18 mouse cellular contexts compared by ENCODE assay signal in the genomic region with DNA sequence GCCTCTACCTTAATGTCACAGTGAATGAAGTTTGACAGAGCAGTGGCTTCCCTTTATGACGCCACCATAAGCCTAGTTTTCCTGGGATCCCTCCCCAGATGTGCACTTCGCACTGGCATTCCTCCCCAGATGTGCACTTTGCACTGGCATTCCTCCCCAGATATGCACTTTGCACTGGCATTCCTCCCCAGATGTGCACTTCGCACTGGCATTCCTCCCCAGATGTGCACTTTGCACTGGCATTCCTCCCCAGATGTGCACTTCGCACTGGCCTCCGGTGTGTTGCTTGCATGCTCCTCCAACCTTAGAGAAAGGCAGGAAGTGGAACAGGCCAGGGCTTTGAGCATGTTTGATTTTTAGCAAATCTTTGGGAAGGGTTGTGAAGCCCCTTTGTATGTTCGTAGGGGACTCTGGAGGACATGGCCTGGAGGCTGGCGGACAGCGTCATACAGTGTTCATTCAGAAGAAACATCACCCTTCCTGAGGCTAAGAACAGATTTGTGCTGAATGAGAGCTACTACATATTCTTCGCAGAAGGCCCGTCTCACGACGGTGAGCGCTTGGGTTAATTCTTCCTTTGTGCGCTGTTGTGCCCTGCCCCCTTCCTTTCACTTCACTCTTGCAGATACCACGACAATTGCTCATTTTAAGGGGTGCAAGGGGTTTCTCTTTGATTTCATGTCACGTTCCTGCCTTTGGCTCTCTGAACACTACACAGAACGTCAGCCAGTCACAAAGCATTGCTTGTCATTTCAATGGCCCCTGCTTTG. TPM values are rescaled to one million over a fixed set of nuclear protein-coding genes. Genes with fewer than 3 reads are reported as not detected.
DNase-seq lines count a peak whose midpoint lies in the region; ATAC-seq lines count a peak whose summit lies in the region.
"Had no signal": no experiment of that assay in that cellular context is flagged by ENCODE, and none has a peak within 500 bp of the region (broad histone marks: within the 10 kb centered on the region; RNA-seq: fewer than 3 reads in every experiment).

No protein-coding gene starts in this region.

- no peak overlapping the region for H3K9ac ChIP-seq in forebrain, embryonic 11.5 days (ENCODE audit: low read length)
- no peak overlapping the region for H3K9ac ChIP-seq in midbrain, embryonic 16.5 days (ENCODE audit: low read depth, low read length)
- H3K9ac ChIP-seq: stomach, embryonic 15.5 days had no signal

- H3K4me2 ChIP-seq in forebrain, embryonic 11.5 days (ENCODE audit: low read depth, low read length, severe bottlenecking): no peak overlapping the region
- H3K4me2 ChIP-seq in midbrain, embryonic 16.5 days (ENCODE audit: low read length): peak overlapping the region; percentile 19; the same call in 1 of the 2 replicates
- H3K4me2 ChIP-seq: stomach, embryonic 15.5 days had no signal

- no peaks in the 10 kb centered on the region for H3K27me3 ChIP-seq in forebrain, embryonic 11.5 days (ENCODE audit: control insufficient read depth, insufficient read depth, low read length)
- no peaks in the 10 kb centered on the region for H3K27me3 ChIP-seq in forebrain, embryonic 10.5 days (ENCODE audit: poor library complexity, severe bottlenecking)
- no peaks in the 10 kb centered on the region for H3K27me3 ChIP-seq in hindbrain, embryonic 10.5 days (ENCODE audit: insufficient read depth, poor library complexity, severe bottlenecking)
- H3K27me3 ChIP-seq in midbrain, embryonic 16.5 days (ENCODE audit: control insufficient read depth, insufficient read depth, low read depth, low read length): no peaks in the 10 kb centered on the region
- H3K27me3 ChIP-seq: megakaryocyte, embryonic 14.5 days; stomach, embryonic 15.5 days had no signal

- no peaks in the 10 kb centered on the region for H3K9me3 ChIP-seq in forebrain, embryonic 11.5 days (ENCODE audit: control insufficient read depth, low read length)
- no peaks in the 10 kb centered on the region for H3K9me3 ChIP-seq in forebrain, embryonic 10.5 days
- H3K9me3 ChIP-seq in hindbrain, embryonic 10.5 days: no peaks in the 10 kb centered on the region
- H3K9me3 ChIP-seq in midbrain, embryonic 16.5 days (replicated peaks; ENCODE audit: control insufficient read depth, low read length, poor library complexity, severe bottlenecking): no peaks in the 10 kb centered on the region
- H3K9me3 ChIP-seq: heart, embryonic 10.5 days; megakaryocyte, embryonic 14.5 days; stomach, embryonic 15.5 days had no signal

- no peak overlapping the region for H3K4me3 ChIP-seq in forebrain, embryonic 11.5 days (ENCODE audit: low read depth, low read length)
- H3K4me3 ChIP-seq in forebrain, embryonic 10.5 days: no peak overlapping the region
- H3K4me3 ChIP-seq in hindbrain, embryonic 10.5 days: no peak overlapping the region
- no peak overlapping the region for H3K4me3 ChIP-seq in midbrain, embryonic 16.5 days (ENCODE audit: low read depth, low read length)
- H3K4me3 ChIP-seq: erythroblast, embryonic 14.5 days; heart, embryonic 10.5 days; megakaryocyte, embryonic 14.5 days; stomach, embryonic 15.5 days had no signal

- H3K36me3 ChIP-seq in forebrain, embryonic 11.5 days (ENCODE audit: control insufficient read depth, insufficient read depth, low read length): no peaks in the 10 kb centered on the region
- H3K36me3 ChIP-seq in forebrain, embryonic 10.5 days (replicated peaks): 0 out of 2 replicates have a peak, but pooled peaks cover 5% of the 10 kb centered on the region
- H3K36me3 ChIP-seq in hindbrain, embryonic 10.5 days: no peaks in the 10 kb centered on the region
- H3K36me3 ChIP-seq in midbrain, embryonic 16.5 days (ENCODE audit: control insufficient read depth, insufficient read depth, low read length): no peaks in the 10 kb centered on the region
- H3K36me3 ChIP-seq: stomach, embryonic 15.5 days had no signal

- H3K4me1 ChIP-seq in forebrain, embryonic 11.5 days (replicated peaks; ENCODE audit: control insufficient read depth, insufficient read depth, low read length): no peaks in the 10 kb centered on the region; the same call in 1 of the 2 replicates
- peaks cover 11% of the 10 kb centered on the region for H3K4me1 ChIP-seq in forebrain, embryonic 10.5 days
- H3K4me1 ChIP-seq in hindbrain, embryonic 10.5 days (replicated peaks): peaks cover 7% of the 10 kb centered on the region; the same call in 1 of the 2 replicates
- peaks cover 4% of the 10 kb centered on the region; the same call in 1 of the 2 replicates for H3K4me1 ChIP-seq in midbrain, embryonic 16.5 days (ENCODE audit: control insufficient read depth, insufficient read depth, low read length)
- H3K4me1 ChIP-seq: heart, embryonic 10.5 days; stomach, embryonic 15.5 days had no signal

- ATAC-seq in forebrain, embryonic 11.5 days (replicated peaks; ENCODE audit: low FRiP score): peak; percentile 53
- peak; percentile 66 for ATAC-seq in midbrain, embryonic 16.5 days
- ATAC-seq: lung, postnatal 0 days had no signal

- intact Hi-C loops in heart, postnatal 25 days (cut with DNase I): no loop called here

- DNase-seq in forebrain, embryonic 11.5 days (ENCODE audit: low spot score): no peak
- no peak for DNase-seq in forebrain, embryonic 10.5 days (ENCODE audit: extremely low spot score, low spot score)
- peak; percentile 4 for DNase-seq in hindbrain, embryonic 10.5 days (ENCODE audit: low spot score)
- DNase-seq in kidney, postnatal 10 days: peak; percentile 13
- no peak for DNase-seq in ovary, adult 18-20 months (ENCODE audit: low spot score)
- no peak for DNase-seq in frontal cortex, postnatal 36 days (ENCODE audit: low spot score in 2 of 2)
- no peak for DNase-seq in heart, postnatal 25 days (ENCODE audit: low spot score)
- DNase-seq: cerebellum, adult 2 months; gastrocnemius, postnatal 10 days; heart, postnatal 4 days; layer of hippocampus, adult 9-11 months; right cerebral cortex, postnatal 4 days had no signal

- WGBS in forebrain, embryonic 11.5 days: 56% methylated on average over 17 of the region's 17 CpGs
- WGBS in forebrain, embryonic 10.5 days: 69% methylated on average over 17 of the region's 17 CpGs
- WGBS in hindbrain, embryonic 10.5 days: 79% methylated on average over 17 of the region's 17 CpGs
- WGBS in midbrain, embryonic 16.5 days: 49% methylated on average over 17 of the region's 17 CpGs

- no peak overlapping the region for H3K27ac ChIP-seq in forebrain, embryonic 11.5 days (ENCODE audit: low read depth, low read length)
- H3K27ac ChIP-seq in forebrain, embryonic 10.5 days: no peak overlapping the region
- H3K27ac ChIP-seq in hindbrain, embryonic 10.5 days: no peak overlapping the region
- H3K27ac ChIP-seq in midbrain, embryonic 16.5 days (ENCODE audit: low read length): no peak overlapping the region
- H3K27ac ChIP-seq: heart, embryonic 10.5 days; stomach, embryonic 15.5 days had no signal

RNA-seq across cellular contexts. Expression of gene Frrs1, which starts 32.4 kb away (rescaled TPM):
- 11.3 and 12.2 TPM in 2 replicates for polyA plus RNA-seq in forebrain, embryonic 11.5 days (2014; fragmentation: Nextera tagmentation; extraction: Ambion mirVana)
- polyA plus RNA-seq in forebrain, embryonic 10.5 days (2016; fragmentation: Nextera tagmentation; extraction: Ambion mirVana): 14.7 and 16.3 TPM in 2 replicates
- polyA plus RNA-seq in hindbrain, embryonic 10.5 days (2016; fragmentation: Nextera tagmentation; extraction: Ambion mirVana): 8.7 and 17.2 TPM in 2 replicates
- 6.9 and 7.6 TPM in 2 replicates for polyA plus RNA-seq in midbrain, embryonic 16.5 days (2015; fragmentation: Nextera tagmentation; extraction: Ambion mirVana)
- total RNA-seq in heart, postnatal 25 days (2021): 1 to 10 TPM; 3.1 to 4.8 TPM

Comparison
In these comparisons a context has a peak if more than half of its experiments do, and no peak if none do; other contexts are left out.
1. DNase-seq: peak in hindbrain, embryonic 10.5 days (single experiment) and kidney, postnatal 10 days (single experiment); none in forebrain, embryonic 11.5 days (single experiment), forebrain, embryonic 10.5 days (single experiment), ovary, adult 18-20 months (single experiment), frontal cortex, postnatal 36 days (0 of 2) and heart, postnatal 25 days (single experiment).